Mouse (Mus musculus): ENCODE measurements around the gene Rbms3.

Gene Rbms3

GRCm38 (mm10) chr9:117629771-117630170, at the start of gene Rbms3:
Rbms3 (minus strand) TSS chr9:117629913.
- in situ Hi-C loops (cut with MboI; ENCODE audit: unreplicated experiment in 2 of 2): no loop called here

- in situ Hi-C loops (cut with MboI; ENCODE audit: unreplicated experiment in 2 of 2): no loop called here
These were observed 43.6 kb upstream of the Rbms3 start for GRCm38 (mm10) chr9:117673311-117673710.

- in situ Hi-C loops (cut with MboI; ENCODE audit: unreplicated experiment in 2 of 2): no loop called here
These were observed 24.9 kb upstream of the Rbms3 start for GRCm38 (mm10) chr9:117654626-117655025.

GRCm38 (mm10) chr9:117653641-117654040, 23.9 kb upstream of the Rbms3 start:
- in situ Hi-C loops (cut with MboI; ENCODE audit: unreplicated experiment in 2 of 2): no loop called here

GRCm38 (mm10) chr9:117646131-117646530, 16.4 kb upstream of the Rbms3 start:
- in situ Hi-C loops (cut with MboI; ENCODE audit: unreplicated experiment in 2 of 2): no loop called here

GRCm38 (mm10) chr9:117641090-117641782, 11.5 kb upstream of the Rbms3 start:
- in situ Hi-C loops (cut with MboI; ENCODE audit: unreplicated experiment in 2 of 2): no loop called here

GRCm38 (mm10) chr9:117638623-117639185, 9.0 kb upstream of the Rbms3 start:
- in situ Hi-C loops (cut with MboI; ENCODE audit: unreplicated experiment in 2 of 2): no loop called here

GRCm38 (mm10) chr9:117636492-117636891, 6.8 kb upstream of the Rbms3 start:
- in situ Hi-C loops (cut with MboI; ENCODE audit: unreplicated experiment in 2 of 2): no loop called here

GRCm38 (mm10) chr9:117627173-117627572, 2.5 kb downstream of the Rbms3 start:
- in situ Hi-C loops (cut with MboI; ENCODE audit: unreplicated experiment in 2 of 2): no loop called here

GRCm38 (mm10) chr9:117600781-117601180, 28.9 kb downstream of the Rbms3 start:
- in situ Hi-C loops (cut with MboI; ENCODE audit: unreplicated experiment in 2 of 2): no loop called here

- in situ Hi-C loops (cut with MboI; ENCODE audit: unreplicated experiment in 2 of 2): no loop called here
These were observed 30.4 kb downstream of the Rbms3 start for GRCm38 (mm10) chr9:117599341-117599740.

GRCm38 (mm10) chr9:117596162-117596561, 33.6 kb downstream of the Rbms3 start:
- in situ Hi-C loops (cut with MboI; ENCODE audit: unreplicated experiment in 2 of 2): no loop called here

- in situ Hi-C loops (cut with MboI; ENCODE audit: unreplicated experiment in 2 of 2): no loop called here
These were observed 44.4 kb downstream of the Rbms3 start for GRCm38 (mm10) chr9:117585345-117585744.

GRCm38 (mm10) chr9:117583638-117584037, 46.1 kb downstream of the Rbms3 start:
- in situ Hi-C loops (cut with MboI; ENCODE audit: unreplicated experiment in 2 of 2): no loop called here

- in situ Hi-C loops (cut with MboI; ENCODE audit: unreplicated experiment in 2 of 2): no loop called here
These were observed 47.1 kb downstream of the Rbms3 start for GRCm38 (mm10) chr9:117582591-117582990.

GRCm38 (mm10) chr9:117571186-117571855, 58.4 kb downstream of the Rbms3 start:
- in situ Hi-C loops (cut with MboI; ENCODE audit: unreplicated experiment in 2 of 2): no loop called here

GRCm38 (mm10) chr9:117570240-117570821, 59.4 kb downstream of the Rbms3 start:
- in situ Hi-C loops (cut with MboI; ENCODE audit: unreplicated experiment in 2 of 2): no loop called here

GRCm38 (mm10) chr9:117566293-117566692, 63.4 kb downstream of the Rbms3 start:
- in situ Hi-C loops (cut with MboI; ENCODE audit: unreplicated experiment in 2 of 2): no loop called here

- in situ Hi-C loops (cut with MboI; ENCODE audit: unreplicated experiment in 2 of 2): no loop called here
These were observed 71.2 kb downstream of the Rbms3 start for GRCm38 (mm10) chr9:117558562-117558961.

GRCm38 (mm10) chr9:117554356-117554755, 75.4 kb downstream of the Rbms3 start:
- in situ Hi-C loops (cut with MboI; ENCODE audit: unreplicated experiment in 2 of 2): no loop called here

GRCm38 (mm10) chr9:117529281-117529680, 100.4 kb downstream of the Rbms3 start:
- in situ Hi-C loops (cut with MboI; ENCODE audit: unreplicated experiment in 2 of 2): no loop called here

Measured in v-Abl transformed pro-B cells (cell line).